Mouse (Mus musculus) liver, embryonic 12.5 days (tissue): ENCODE results near the gene Camk2n1. TPM values are rescaled to one million over a fixed set of nuclear protein-coding genes. Genes with fewer than 3 reads are reported as not detected.

Experiments used
- ATAC-seq: fragments of 200-750 bp; cut with Nextera tagmentation; 2 replicates; pipeline ENCODE4 v1.8.0; 2017; ENCODE audit warnings: moderate number of reproducible peaks, mild to moderate bottlenecking, moderate library complexity
- H3K27ac ChIP-seq: fragments of 300-500 bp; sonication (generic); 2 replicates; pipeline ENCODE4 v1.5.1; 2016; ENCODE audit warnings: mild to moderate bottlenecking
- H3K27me3 ChIP-seq: fragments of 300-500 bp; sonication (generic); replicated peaks from 2 replicates; pipeline ENCODE4 v1.6.1; 2016; ENCODE audit warnings: mild to moderate bottlenecking, moderate library complexity
- H3K36me3 ChIP-seq: fragments of 300-500 bp; sonication (generic); 2 replicates; pipeline ENCODE4 v1.6.1; 2016; ENCODE audit warnings: mild to moderate bottlenecking, moderate library complexity
- H3K4me1 ChIP-seq: fragments of 300-500 bp; sonication (generic); 2 replicates; pipeline ENCODE4 v1.6.1; 2016
- H3K4me2 ChIP-seq: fragments of 300-500 bp; sonication (generic); 2 replicates; pipeline ENCODE4 v1.6.1; 2016; ENCODE audit warnings: mild to moderate bottlenecking, moderate library complexity
- H3K4me3 ChIP-seq: fragments of 300-500 bp; sonication (generic); 2 replicates; pipeline ENCODE4 v1.5.1; 2016; ENCODE audit warnings: mild to moderate bottlenecking, moderate library complexity
- H3K9ac ChIP-seq: fragments of 300-500 bp; sonication (generic); 2 replicates; pipeline ENCODE4 v1.6.1; 2016; ENCODE audit warnings: mild to moderate bottlenecking, moderate library complexity
- H3K9me3 ChIP-seq: fragments of 300-500 bp; sonication (generic); replicated peaks from 2 replicates; pipeline ENCODE4 v1.6.1; 2016; ENCODE audit warnings: mild to moderate bottlenecking, moderate library complexity
- WGBS: fragments of 180-500 bp; shearing (Covaris S2); methylation state at CpG from one replicate; pipeline ENCODE4 v1.1.7; 2016; ENCODE audit not compliant: insufficient replicate concordance; 5-methylcytosine and 5-hydroxymethylcytosine counted together
- polyA plus RNA-seq: library from polyadenylated mRNA; unstranded; fragments of >200 nt; fragmentation: Nextera tagmentation; extraction: Ambion mirVana; gene quantifications from 2 replicates; pipeline ENCODE4 v1.2.1, GENCODE M21; 2016

Gene Camk2n1
- polyA plus RNA-seq, 1 experiment from 2014 or later, result 1.4 TPM

GRCm38 (mm10) chr4:138426778-138427705 is 27.1 kb upstream of the Camk2n1 start:
- WGBS, result 34% methylated on average over 22 of the region's 22 CpGs
- H3K4me1 ChIP-seq, result no peaks in the 10 kb centered on the region
- ATAC-seq, result 0 out of 2 replicates have a peak, but pooled peaks have one; percentile 13
- peaks cover 32% of the 10 kb centered on the region for H3K27me3 ChIP-seq
- H3K4me3 ChIP-seq, result 0 out of 2 replicates have a peak overlapping the region, but pooled peaks have one; percentile 1
- no peak overlapping the region for H3K9ac ChIP-seq
- H3K9me3 ChIP-seq, result no peaks in the 10 kb centered on the region
- H3K4me2 ChIP-seq, result peak overlapping the region; percentile 17
- H3K27ac ChIP-seq, result no peak overlapping the region
- H3K36me3 ChIP-seq, result no peaks in the 10 kb centered on the region

- Histone ChIP-seq H3K36me3 (no peaks in the 10 kb centered on the region), H3K9ac (no peak overlapping the region)
Observed at GRCm38 (mm10) chr4:138429778-138430177, 24.3 kb upstream of the Camk2n1 start.

GRCm38 (mm10) chr4:138431340-138431739 is 22.8 kb upstream of the Camk2n1 start:
- H3K4me3 ChIP-seq, result no peak overlapping the region
- 44% methylated on average over 8 of the region's 8 CpGs for WGBS

More at GRCm38 (mm10) chr4:138429778-138430177, 24.3 kb upstream of the Camk2n1 start:
- Histone ChIP-seq H3K27me3 (peaks cover 47% of the 10 kb centered on the region), H3K4me3 (no peak overlapping the region), H3K4me1 (peaks cover 7% of the 10 kb centered on the region), H3K9me3 (no peaks in the 10 kb centered on the region), H3K27ac (no peak overlapping the region), H3K4me2 (no peak overlapping the region)
- WGBS, result 29% methylated on average over 3 of the region's 3 CpGs
- no peak for ATAC-seq

GRCm38 (mm10) chr4:138434347-138435316 is 19.5 kb upstream of the Camk2n1 start, which contains the start of gene Mul1:
Gene Mul1, plus strand, starts transcription at chr4:138434671.
- H3K36me3 ChIP-seq, result peaks cover 37% of the 10 kb centered on the region
- H3K27me3 ChIP-seq, result peaks cover 24% of the 10 kb centered on the region
- H3K9ac ChIP-seq, result peak within 1 kb of the TSS; percentile 90
- H3K4me1 ChIP-seq, result peaks cover 22% of the 10 kb centered on the region
- WGBS, result 1% methylated on average over 64 of the region's 64 CpGs
- H3K27ac ChIP-seq, result peak within 1 kb of the TSS; percentile 67
- H3K4me2 ChIP-seq, result peak within 1 kb of the TSS; percentile 85
- peak within 1 kb of the TSS; percentile 99 for H3K4me3 ChIP-seq
- H3K9me3 ChIP-seq, result no peaks in the 10 kb centered on the region
- ATAC-seq, result peak; percentile 91

More at GRCm38 (mm10) chr4:138431340-138431739, 22.8 kb upstream of the Camk2n1 start:
- Histone ChIP-seq H3K9me3 (no peaks in the 10 kb centered on the region), H3K27me3 (peaks cover 47% of the 10 kb centered on the region), H3K27ac (no peak overlapping the region), H3K9ac (no peak overlapping the region), H3K36me3 (peaks cover 4% of the 10 kb centered on the region), H3K4me2 (no peak overlapping the region), H3K4me1 (peaks cover 22% of the 10 kb centered on the region)
- ATAC-seq, result no peak

GRCm38 (mm10) chr4:138440062-138440461 is 14.1 kb upstream of the Camk2n1 start:
- peaks cover 61% of the 10 kb centered on the region for H3K36me3 ChIP-seq
- WGBS, result 62% methylated on average over 3 of the region's 3 CpGs

GRCm38 (mm10) chr4:138444941-138445340 is 9.2 kb upstream of the Camk2n1 start:
- H3K4me1 ChIP-seq, result no peaks in the 10 kb centered on the region
- 33% methylated on average over 5 of the region's 5 CpGs for WGBS
- H3K4me3 ChIP-seq, result no peak overlapping the region
- H3K27me3 ChIP-seq, result peaks cover 51% of the 10 kb centered on the region
- no peak for ATAC-seq
- H3K27ac ChIP-seq, result no peak overlapping the region
- H3K4me2 ChIP-seq, result no peak overlapping the region
- H3K36me3 ChIP-seq, result peaks cover 21% of the 10 kb centered on the region
- no peak overlapping the region for H3K9ac ChIP-seq
- no peaks in the 10 kb centered on the region for H3K9me3 ChIP-seq

More at GRCm38 (mm10) chr4:138440062-138440461, 14.1 kb upstream of the Camk2n1 start:
- no peak overlapping the region for H3K9ac ChIP-seq
- peaks cover 15% of the 10 kb centered on the region for H3K4me1 ChIP-seq
- H3K4me2 ChIP-seq, result no peak overlapping the region
- H3K4me3 ChIP-seq, result no peak overlapping the region
- H3K27ac ChIP-seq, result no peak overlapping the region
- H3K9me3 ChIP-seq, result no peaks in the 10 kb centered on the region
- no peak for ATAC-seq
- peaks cover 4% of the 10 kb centered on the region; the same call in 1 of the 2 replicates for H3K27me3 ChIP-seq

DNA sequence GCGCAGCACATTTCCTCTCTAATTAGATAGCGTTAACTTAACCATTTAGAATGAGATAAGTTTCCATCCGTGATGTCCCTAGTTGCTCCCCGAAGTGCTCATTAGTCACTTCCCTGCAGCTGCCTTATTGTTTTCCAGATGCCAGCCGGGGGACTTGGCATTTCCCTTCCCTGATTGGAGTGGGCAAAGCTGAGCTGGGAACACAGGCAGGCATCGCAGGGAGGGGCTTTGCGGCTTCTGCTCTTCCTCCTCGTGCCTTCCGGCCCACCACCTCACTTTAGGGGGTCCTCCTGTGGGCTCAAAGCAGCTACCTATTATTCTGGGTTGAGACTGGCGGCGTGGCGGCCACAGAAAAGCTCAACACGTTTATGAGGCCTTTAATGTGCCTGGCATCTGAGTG is 7.1 kb upstream of the Camk2n1 start:
- peaks cover 70% of the 10 kb centered on the region for H3K27me3 ChIP-seq
- no peaks in the 10 kb centered on the region for H3K9me3 ChIP-seq
- H3K36me3 ChIP-seq, result peaks cover under 1% of the 10 kb centered on the region; the same call in 1 of the 2 replicates
- H3K9ac ChIP-seq, result no peak overlapping the region
- no peak overlapping the region for H3K4me2 ChIP-seq
- H3K4me1 ChIP-seq, result no peaks in the 10 kb centered on the region
- no peak overlapping the region for H3K27ac ChIP-seq
- no peak for ATAC-seq
- 21% methylated on average over 13 of the region's 13 CpGs for WGBS
- H3K4me3 ChIP-seq, result no peak overlapping the region

- WGBS, result 2% methylated on average over 8 of the region's 8 CpGs
- no peak overlapping the region for H3K4me3 ChIP-seq
- H3K27me3 ChIP-seq, result peaks cover 74% of the 10 kb centered on the region
Observed at GRCm38 (mm10) chr4:138447387-138447786, 6.7 kb upstream of the Camk2n1 start.

GRCm38 (mm10) chr4:138447827-138448602 is 6.1 kb upstream of the Camk2n1 start:
- WGBS, result 39% methylated on average over 15 of the region's 15 CpGs
- no peak for ATAC-seq

More at GRCm38 (mm10) chr4:138447387-138447786, 6.7 kb upstream of the Camk2n1 start:
- no peaks in the 10 kb centered on the region for H3K36me3 ChIP-seq
- no peaks in the 10 kb centered on the region for H3K9me3 ChIP-seq
- no peak overlapping the region for H3K27ac ChIP-seq
- H3K9ac ChIP-seq, result no peak overlapping the region
- ATAC-seq, result peak; percentile 46; the same call in 1 of the 2 replicates
- no peaks in the 10 kb centered on the region for H3K4me1 ChIP-seq
- H3K4me2 ChIP-seq, result no peak overlapping the region

GRCm38 (mm10) chr4:138448872-138449615 is 5.1 kb upstream of the Camk2n1 start:
- Histone ChIP-seq H3K36me3 (no peaks in the 10 kb centered on the region), H3K9ac (no peak overlapping the region), H3K4me2 (no peak overlapping the region), H3K9me3 (no peaks in the 10 kb centered on the region), H3K4me3 (no peak overlapping the region), H3K27me3 (peaks cover 86% of the 10 kb centered on the region), H3K4me1 (peaks cover 10% of the 10 kb centered on the region), H3K27ac (no peak overlapping the region)
- ATAC-seq, result no peak
- WGBS, result 42% methylated on average over 7 of the region's 7 CpGs

More at GRCm38 (mm10) chr4:138447827-138448602, 6.1 kb upstream of the Camk2n1 start:
- no peak overlapping the region for H3K4me3 ChIP-seq
- no peak overlapping the region for H3K27ac ChIP-seq
- 0 out of 2 replicates have a peak, but pooled peaks cover under 1% of the 10 kb centered on the region for H3K4me1 ChIP-seq
- no peak overlapping the region for H3K4me2 ChIP-seq
- H3K9me3 ChIP-seq, result no peaks in the 10 kb centered on the region
- peaks cover 80% of the 10 kb centered on the region for H3K27me3 ChIP-seq
- no peak overlapping the region for H3K9ac ChIP-seq
- H3K36me3 ChIP-seq, result no peaks in the 10 kb centered on the region
